Mouse (Mus musculus) gastrocnemius, postnatal 4 days (tissue): ENCODE results near the gene Tspan5. TPM values are rescaled to one million over a fixed set of nuclear protein-coding genes. Genes with fewer than 3 reads are reported as not detected.

ENCODE experiments used
- DNase-seq, 2 experiments: peaks; one replicate each; pipeline ENCODE4 v3.0.0; 2021 to 2022; ENCODE audit warnings: low spot score in 2 of 2, mixed read lengths in 2 of 2
- total RNA-seq, 2 experiments: library from RNA; stranded (reverse); gene quantifications; 2 replicates each; pipeline ENCODE4 v1.2.3; 2021

The Tspan5 gene
- total RNA-seq, 2 experiments from 2014 or later: 16.3 to 17.5 TPM

DNA sequence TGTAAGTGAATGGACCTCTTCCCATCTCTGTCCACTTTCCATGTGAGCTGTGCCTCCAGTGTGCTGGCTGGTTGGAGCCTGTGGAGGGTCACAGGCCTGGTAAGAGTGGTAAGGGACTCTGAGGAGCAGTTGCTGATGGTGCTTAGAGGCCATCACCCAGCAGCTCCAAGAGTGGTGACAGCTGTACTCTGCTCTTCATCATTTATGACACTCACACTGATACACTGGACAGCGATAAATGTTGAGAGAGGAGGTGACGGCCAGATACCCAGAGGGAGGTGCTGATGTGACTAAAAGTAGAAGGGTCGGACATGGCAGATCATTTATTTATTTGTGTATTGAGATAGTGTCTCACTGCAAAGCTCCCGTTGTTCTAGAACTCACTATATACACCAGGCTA is 176.2 kb downstream of the Tspan5 start:
- DNase-seq: no peak

DNA sequence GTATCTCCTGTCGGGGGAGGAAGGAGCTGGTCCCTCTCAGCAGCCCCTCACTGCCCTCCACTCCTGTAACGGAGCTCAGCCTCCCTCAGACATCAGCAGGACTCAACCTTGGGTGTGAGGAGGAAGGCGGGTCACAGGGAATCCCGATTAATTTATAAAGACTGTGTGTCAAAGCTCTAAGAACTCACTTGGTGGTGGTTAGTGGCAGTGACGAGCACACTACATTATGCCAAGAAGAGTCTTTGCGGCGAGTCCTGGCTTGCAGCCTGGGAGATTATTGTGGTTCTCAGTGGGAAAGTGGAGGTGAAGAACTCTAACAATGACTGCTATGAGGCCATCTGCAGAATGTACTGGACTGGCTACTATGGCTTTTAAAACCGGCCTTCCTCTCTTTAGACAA is 184.2 kb downstream of the Tspan5 start:
- DNase-seq: no peak

DNA sequence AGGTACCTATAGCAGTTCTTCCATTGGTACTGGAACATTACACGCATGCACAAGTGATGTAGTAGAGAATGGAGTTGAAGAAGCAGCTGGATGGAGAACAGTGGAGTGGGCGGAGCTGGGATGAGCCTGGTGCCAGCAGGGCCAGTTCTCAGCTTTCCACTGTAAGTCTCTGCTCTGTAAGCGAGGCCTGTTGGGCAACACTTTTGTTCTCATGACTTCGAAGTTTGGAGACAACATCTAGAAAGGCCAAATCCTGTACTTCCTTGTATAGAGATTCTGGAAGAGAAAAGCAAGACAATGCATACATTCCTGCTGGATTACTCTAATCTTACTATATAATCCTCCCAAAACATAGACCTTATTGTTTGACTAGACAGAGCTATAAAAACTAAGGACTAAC is 185.4 kb downstream of the Tspan5 start:
- DNase-seq: no peak

DNA sequence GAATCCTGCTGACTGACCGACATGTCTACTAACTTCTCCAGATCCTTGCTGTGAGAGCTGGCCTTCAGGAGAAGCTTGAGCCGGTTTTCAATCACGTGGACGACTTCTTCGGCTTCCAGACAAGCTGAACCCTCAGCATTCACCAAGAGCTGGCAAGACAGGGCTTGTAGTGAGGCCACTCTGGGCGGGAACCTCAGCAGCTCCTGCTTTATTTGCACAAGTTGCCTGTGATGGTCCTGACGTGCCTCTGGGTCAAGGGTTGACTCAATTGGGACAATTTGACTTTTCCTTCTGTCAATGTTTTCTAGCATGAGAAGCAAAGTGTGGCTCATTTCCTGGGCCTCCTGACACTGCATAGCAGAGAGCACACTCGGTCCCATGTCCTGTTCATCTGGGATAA is 194.8 kb downstream of the Tspan5 start:
- no peak for DNase-seq

DNA sequence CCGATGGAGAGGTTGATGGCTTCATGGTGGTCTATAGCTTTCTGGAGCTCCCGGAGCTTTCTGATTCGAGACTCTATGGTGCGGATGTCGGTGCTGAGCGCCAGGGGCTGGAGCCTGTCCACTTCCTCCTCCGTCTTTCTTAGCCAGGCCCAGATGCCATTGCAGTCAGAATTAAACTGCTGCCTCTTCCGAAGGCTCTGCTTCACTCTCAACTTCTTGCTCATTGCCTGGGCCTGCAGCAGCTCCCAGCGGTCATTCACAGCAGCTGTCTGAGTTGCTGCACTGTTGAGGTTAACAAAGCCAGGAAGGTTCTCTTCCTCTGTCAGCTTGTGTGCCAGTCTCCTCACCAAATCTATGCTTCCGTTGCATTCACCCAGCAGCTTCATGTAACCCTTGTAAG is 195.2 kb downstream of the Tspan5 start:
- no peak for DNase-seq

DNA sequence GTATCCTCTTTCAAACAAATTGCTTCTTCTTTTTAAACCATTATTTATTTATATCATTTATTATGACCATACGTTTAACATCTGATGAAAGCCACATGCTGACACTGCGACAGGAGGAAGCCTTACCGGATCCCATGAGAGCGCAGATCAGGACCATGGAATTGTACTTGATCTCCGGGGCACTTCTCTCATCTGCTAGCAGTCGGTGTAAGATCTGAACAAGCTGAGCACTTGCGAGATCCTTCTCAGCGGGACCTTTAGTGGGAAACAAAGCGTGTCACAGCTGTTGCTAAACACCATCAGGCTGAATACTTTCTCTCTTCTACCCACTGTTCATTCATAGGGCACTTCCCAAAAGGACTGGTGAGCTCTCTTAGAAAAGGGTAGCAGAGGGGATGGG is 199.6 kb downstream of the Tspan5 start:
- DNase-seq: no peak

DNA sequence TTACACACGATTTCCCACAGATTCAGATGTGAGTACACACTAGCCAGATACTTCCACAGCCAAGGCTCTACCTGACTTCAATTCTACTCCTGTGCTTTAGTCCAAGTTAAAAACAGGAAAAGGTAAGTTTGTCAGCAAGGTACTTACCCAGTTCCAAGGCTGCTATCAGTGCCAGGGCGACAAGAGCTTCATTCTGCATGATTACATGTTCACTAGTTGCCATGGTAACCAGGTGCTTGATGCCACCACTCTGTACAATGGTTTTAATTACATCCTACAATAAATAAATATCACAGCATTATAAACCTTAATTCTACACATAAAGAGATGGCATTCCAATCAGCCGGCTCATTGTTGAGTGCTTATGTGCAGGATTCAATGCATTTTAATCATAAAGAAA is 203.5 kb downstream of the Tspan5 start:
- DNase-seq: no peak

DNA sequence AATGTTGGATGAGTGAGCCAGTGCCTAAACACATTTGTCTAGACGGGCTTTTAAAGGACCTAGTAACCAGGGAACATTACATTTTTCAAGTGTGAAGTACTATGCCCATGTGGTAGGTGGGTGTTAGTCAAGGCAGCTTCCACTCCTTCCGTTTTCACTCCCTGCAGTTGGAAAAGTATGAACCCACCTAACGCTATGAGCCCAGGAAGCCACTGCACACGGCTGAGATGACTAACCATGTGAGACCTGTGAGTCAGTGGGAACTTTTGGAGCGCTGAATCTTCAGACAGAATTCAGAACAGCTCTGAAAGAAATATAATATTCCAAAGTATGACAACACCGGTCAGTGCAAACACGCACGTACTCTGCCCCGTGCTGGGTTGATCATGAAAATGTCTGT is 207.1 kb downstream of the Tspan5 start:
- no peak for DNase-seq

DNA sequence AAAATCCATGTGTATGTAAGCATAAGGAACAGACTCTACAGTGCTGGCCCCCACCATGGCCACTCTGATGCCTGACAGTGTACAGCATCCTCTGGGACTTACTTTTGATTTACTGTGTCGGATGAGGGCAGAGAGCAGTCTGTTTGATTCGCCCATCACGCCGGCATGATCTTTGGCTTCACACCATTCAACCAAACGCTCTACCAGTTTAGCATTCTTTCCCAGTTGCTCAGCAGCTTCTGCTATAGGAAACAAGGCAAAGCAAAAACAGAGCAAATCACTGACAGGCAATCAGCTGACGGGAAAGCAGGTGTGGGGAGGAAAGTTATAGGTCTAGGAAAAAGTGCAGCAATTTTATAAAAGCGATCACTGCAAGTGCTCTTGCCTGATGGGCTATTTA is 213.2 kb downstream of the Tspan5 start:
- no peak for DNase-seq

Other genes with a start within 250 kb of the Tspan5 start
- 100 to 1,000 TPM; 132 to 141 TPM for gene Eif4e, start 216.0 kb upstream of the Tspan5 start, total RNA-seq